Mouse (Mus musculus): ENCODE data around the gene Slco2a1. TPM values are rescaled to one million over a fixed set of nuclear protein-coding genes. Genes with fewer than 3 reads are reported as not detected.
A peak's percentile ranks its signal among the peaks of the same experiment; 100 is the strongest.

Gene Slco2a1
- polyA plus RNA-seq, 1 experiment from 2014 or later: 1.8 TPM

GRCm38 (mm10) chr9:103112471-103113271 is 124.2 kb downstream of the Slco2a1 start:
- DNase-seq (ENCODE audit: low spot score) (peak; percentile 27), ATAC-seq (replicated peaks; ENCODE audit: insufficient number of reproducible peaks, low FRiP score, low TSS enrichment, low read depth) (peak; percentile 31)
- 1% methylated on average over 35 of the region's 35 CpGs for WGBS
- no peak overlapping the region for H3K27ac ChIP-seq (replicated peaks; ENCODE audit: low read depth, low read length)
- H3K27me3 ChIP-seq (ENCODE audit: control insufficient read depth, insufficient read depth, low read length): peaks cover 25% of the 10 kb centered on the region
- peak overlapping the region; percentile 90 for H3K4me2 ChIP-seq (ENCODE audit: low read depth, low read length)
- no peaks in the 10 kb centered on the region for H3K9me3 ChIP-seq (replicated peaks; ENCODE audit: control insufficient read depth, low read length)
- no peaks in the 10 kb centered on the region; the same call in 1 of the 2 replicates for H3K4me1 ChIP-seq (ENCODE audit: control insufficient read depth, insufficient read depth, low read length)
- peak overlapping the region; percentile 59 for H3K4me3 ChIP-seq (ENCODE audit: low read depth, low read length)
- H3K36me3 ChIP-seq (replicated peaks; ENCODE audit: control insufficient read depth, insufficient read depth, low read depth, low read length): no peaks in the 10 kb centered on the region
- H3K9ac ChIP-seq (replicated peaks; ENCODE audit: low read length): peak overlapping the region; percentile 67

- H3K9me3 ChIP-seq (replicated peaks; ENCODE audit: control insufficient read depth, low read length): no peaks in the 10 kb centered on the region
- DNase-seq (ENCODE audit: low spot score) (no peak), ATAC-seq (replicated peaks; ENCODE audit: insufficient number of reproducible peaks, low FRiP score, low TSS enrichment, low read depth) (0 out of 2 replicates have a peak, but pooled peaks have one; percentile 26)
- no peak overlapping the region for H3K27ac ChIP-seq (replicated peaks; ENCODE audit: low read depth, low read length)
- WGBS: 38% methylated on average over 10 of the region's 11 CpGs
- H3K36me3 ChIP-seq (replicated peaks; ENCODE audit: control insufficient read depth, insufficient read depth, low read depth, low read length): no peaks in the 10 kb centered on the region
- no peaks in the 10 kb centered on the region; the same call in 1 of the 2 replicates for H3K4me1 ChIP-seq (ENCODE audit: control insufficient read depth, insufficient read depth, low read length)
- H3K27me3 ChIP-seq (ENCODE audit: control insufficient read depth, insufficient read depth, low read length): peaks cover 25% of the 10 kb centered on the region
- peak overlapping the region; percentile 59 for H3K4me3 ChIP-seq (ENCODE audit: low read depth, low read length)
- H3K9ac ChIP-seq (replicated peaks; ENCODE audit: low read length): no peak overlapping the region
- H3K4me2 ChIP-seq (ENCODE audit: low read depth, low read length): peak overlapping the region; percentile 8; the same call in 1 of the 2 replicates
These were observed 124.8 kb downstream of the Slco2a1 start for GRCm38 (mm10) chr9:103113351-103113750.

- DNase-seq (ENCODE audit: low spot score): no peak
- Histone ChIP-seq H3K9me3 (replicated peaks; ENCODE audit: control insufficient read depth, low read length) (no peaks in the 10 kb centered on the region), H3K4me2 (ENCODE audit: low read depth, low read length) (no peak overlapping the region), H3K4me1 (ENCODE audit: control insufficient read depth, insufficient read depth, low read length) (no peaks in the 10 kb centered on the region; the same call in 1 of the 2 replicates), H3K36me3 (replicated peaks; ENCODE audit: control insufficient read depth, insufficient read depth, low read depth, low read length) (no peaks in the 10 kb centered on the region), H3K9ac (replicated peaks; ENCODE audit: low read length) (no peak overlapping the region), H3K27ac (replicated peaks; ENCODE audit: low read depth, low read length) (no peak overlapping the region), H3K4me3 (ENCODE audit: low read depth, low read length) (no peak overlapping the region), H3K27me3 (ENCODE audit: control insufficient read depth, insufficient read depth, low read length) (peaks cover 25% of the 10 kb centered on the region)
- no peak for ATAC-seq (replicated peaks; ENCODE audit: insufficient number of reproducible peaks, low FRiP score, low TSS enrichment, low read depth)
- 81% methylated on average over 8 of the region's 8 CpGs for WGBS
These were observed 125.8 kb downstream of the Slco2a1 start for GRCm38 (mm10) chr9:103114326-103114725.

- ATAC-seq (replicated peaks; ENCODE audit: insufficient number of reproducible peaks, low FRiP score, low TSS enrichment, low read depth) (no peak), DNase-seq (ENCODE audit: low spot score) (no peak)
- H3K4me3 ChIP-seq (ENCODE audit: low read depth, low read length): no peak overlapping the region
- peaks cover 25% of the 10 kb centered on the region for H3K27me3 ChIP-seq (ENCODE audit: control insufficient read depth, insufficient read depth, low read length)
- no peak overlapping the region for H3K27ac ChIP-seq (replicated peaks; ENCODE audit: low read depth, low read length)
- H3K9ac ChIP-seq (replicated peaks; ENCODE audit: low read length): no peak overlapping the region
- 89% methylated on average over 13 of the region's 13 CpGs for WGBS
- H3K9me3 ChIP-seq (replicated peaks; ENCODE audit: control insufficient read depth, low read length): no peaks in the 10 kb centered on the region
- no peak overlapping the region for H3K4me2 ChIP-seq (ENCODE audit: low read depth, low read length)
- H3K4me1 ChIP-seq (ENCODE audit: control insufficient read depth, insufficient read depth, low read length): no peaks in the 10 kb centered on the region; the same call in 1 of the 2 replicates
- no peaks in the 10 kb centered on the region for H3K36me3 ChIP-seq (replicated peaks; ENCODE audit: control insufficient read depth, insufficient read depth, low read depth, low read length)
These were observed 126.4 kb downstream of the Slco2a1 start for GRCm38 (mm10) chr9:103114901-103115300.

- ATAC-seq (replicated peaks; ENCODE audit: insufficient number of reproducible peaks, low FRiP score, low TSS enrichment, low read depth) (no peak), DNase-seq (ENCODE audit: low spot score) (no peak)
- no peak overlapping the region for H3K4me2 ChIP-seq (ENCODE audit: low read depth, low read length)
- no peak overlapping the region for H3K9ac ChIP-seq (replicated peaks; ENCODE audit: low read length)
- no peaks in the 10 kb centered on the region; the same call in 1 of the 2 replicates for H3K4me1 ChIP-seq (ENCODE audit: control insufficient read depth, insufficient read depth, low read length)
- H3K4me3 ChIP-seq (ENCODE audit: low read depth, low read length): no peak overlapping the region
- no peaks in the 10 kb centered on the region for H3K9me3 ChIP-seq (replicated peaks; ENCODE audit: control insufficient read depth, low read length)
- H3K27ac ChIP-seq (replicated peaks; ENCODE audit: low read depth, low read length): no peak overlapping the region
- peaks cover 16% of the 10 kb centered on the region for H3K27me3 ChIP-seq (ENCODE audit: control insufficient read depth, insufficient read depth, low read length)
- no peaks in the 10 kb centered on the region for H3K36me3 ChIP-seq (replicated peaks; ENCODE audit: control insufficient read depth, insufficient read depth, low read depth, low read length)
- WGBS: 77% methylated on average over 4 of the region's 4 CpGs
These were observed 128.4 kb downstream of the Slco2a1 start for GRCm38 (mm10) chr9:103116941-103117340.

- WGBS: 51% methylated on average over 5 of the region's 5 CpGs
- no peak overlapping the region for H3K4me3 ChIP-seq (ENCODE audit: low read depth, low read length)
- H3K9ac ChIP-seq (replicated peaks; ENCODE audit: low read length): no peak overlapping the region
- no peaks in the 10 kb centered on the region for H3K36me3 ChIP-seq (replicated peaks; ENCODE audit: control insufficient read depth, insufficient read depth, low read depth, low read length)
- peaks cover 10% of the 10 kb centered on the region for H3K27me3 ChIP-seq (ENCODE audit: control insufficient read depth, insufficient read depth, low read length)
- no peak overlapping the region for H3K4me2 ChIP-seq (ENCODE audit: low read depth, low read length)
- no peaks in the 10 kb centered on the region for H3K9me3 ChIP-seq (replicated peaks; ENCODE audit: control insufficient read depth, low read length)
- no peaks in the 10 kb centered on the region; the same call in 1 of the 2 replicates for H3K4me1 ChIP-seq (ENCODE audit: control insufficient read depth, insufficient read depth, low read length)
- H3K27ac ChIP-seq (replicated peaks; ENCODE audit: low read depth, low read length): no peak overlapping the region
- no peak for DNase-seq (ENCODE audit: low spot score)
- ATAC-seq (replicated peaks; ENCODE audit: insufficient number of reproducible peaks, low FRiP score, low TSS enrichment, low read depth): no peak
These were observed 129.0 kb downstream of the Slco2a1 start for GRCm38 (mm10) chr9:103117495-103117894.

GRCm38 (mm10) chr9:103117951-103118350 is 129.4 kb downstream of the Slco2a1 start:
- no peak overlapping the region for H3K4me3 ChIP-seq (ENCODE audit: low read depth, low read length)
- no peak overlapping the region for H3K9ac ChIP-seq (replicated peaks; ENCODE audit: low read length)
- H3K4me2 ChIP-seq (ENCODE audit: low read depth, low read length): no peak overlapping the region
- H3K27me3 ChIP-seq (ENCODE audit: control insufficient read depth, insufficient read depth, low read length): peaks cover 6% of the 10 kb centered on the region
- H3K9me3 ChIP-seq (replicated peaks; ENCODE audit: control insufficient read depth, low read length): no peaks in the 10 kb centered on the region
- H3K27ac ChIP-seq (replicated peaks; ENCODE audit: low read depth, low read length): no peak overlapping the region
- H3K4me1 ChIP-seq (ENCODE audit: control insufficient read depth, insufficient read depth, low read length): no peaks in the 10 kb centered on the region
- H3K36me3 ChIP-seq (replicated peaks; ENCODE audit: control insufficient read depth, insufficient read depth, low read depth, low read length): no peaks in the 10 kb centered on the region
- WGBS: 82% methylated on average over 8 of the region's 8 CpGs
- ATAC-seq (replicated peaks; ENCODE audit: insufficient number of reproducible peaks, low FRiP score, low TSS enrichment, low read depth) (no peak), DNase-seq (ENCODE audit: low spot score) (no peak)

GRCm38 (mm10) chr9:103118651-103119275 is 130.3 kb downstream of the Slco2a1 start:
- H3K36me3 ChIP-seq (replicated peaks; ENCODE audit: control insufficient read depth, insufficient read depth, low read depth, low read length): no peaks in the 10 kb centered on the region

More at GRCm38 (mm10) chr9:103118651-103119275, 130.3 kb downstream of the Slco2a1 start:
- no peak for ATAC-seq (replicated peaks; ENCODE audit: insufficient number of reproducible peaks, low FRiP score, low TSS enrichment, low read depth)
- no peak for DNase-seq (ENCODE audit: low spot score)
- H3K4me2 ChIP-seq (ENCODE audit: low read depth, low read length): no peak overlapping the region
- WGBS: 92% methylated on average over 5 of the region's 5 CpGs
- H3K27me3 ChIP-seq (ENCODE audit: control insufficient read depth, insufficient read depth, low read length): no peaks in the 10 kb centered on the region
- H3K4me1 ChIP-seq (ENCODE audit: control insufficient read depth, insufficient read depth, low read length): no peaks in the 10 kb centered on the region
- no peak overlapping the region for H3K9ac ChIP-seq (replicated peaks; ENCODE audit: low read length)
- H3K9me3 ChIP-seq (replicated peaks; ENCODE audit: control insufficient read depth, low read length): no peaks in the 10 kb centered on the region
- no peak overlapping the region for H3K27ac ChIP-seq (replicated peaks; ENCODE audit: low read depth, low read length)
- H3K4me3 ChIP-seq (ENCODE audit: low read depth, low read length): no peak overlapping the region
